Mouse (Mus musculus): ENCODE measurements around the gene Nedd8.

DNA sequence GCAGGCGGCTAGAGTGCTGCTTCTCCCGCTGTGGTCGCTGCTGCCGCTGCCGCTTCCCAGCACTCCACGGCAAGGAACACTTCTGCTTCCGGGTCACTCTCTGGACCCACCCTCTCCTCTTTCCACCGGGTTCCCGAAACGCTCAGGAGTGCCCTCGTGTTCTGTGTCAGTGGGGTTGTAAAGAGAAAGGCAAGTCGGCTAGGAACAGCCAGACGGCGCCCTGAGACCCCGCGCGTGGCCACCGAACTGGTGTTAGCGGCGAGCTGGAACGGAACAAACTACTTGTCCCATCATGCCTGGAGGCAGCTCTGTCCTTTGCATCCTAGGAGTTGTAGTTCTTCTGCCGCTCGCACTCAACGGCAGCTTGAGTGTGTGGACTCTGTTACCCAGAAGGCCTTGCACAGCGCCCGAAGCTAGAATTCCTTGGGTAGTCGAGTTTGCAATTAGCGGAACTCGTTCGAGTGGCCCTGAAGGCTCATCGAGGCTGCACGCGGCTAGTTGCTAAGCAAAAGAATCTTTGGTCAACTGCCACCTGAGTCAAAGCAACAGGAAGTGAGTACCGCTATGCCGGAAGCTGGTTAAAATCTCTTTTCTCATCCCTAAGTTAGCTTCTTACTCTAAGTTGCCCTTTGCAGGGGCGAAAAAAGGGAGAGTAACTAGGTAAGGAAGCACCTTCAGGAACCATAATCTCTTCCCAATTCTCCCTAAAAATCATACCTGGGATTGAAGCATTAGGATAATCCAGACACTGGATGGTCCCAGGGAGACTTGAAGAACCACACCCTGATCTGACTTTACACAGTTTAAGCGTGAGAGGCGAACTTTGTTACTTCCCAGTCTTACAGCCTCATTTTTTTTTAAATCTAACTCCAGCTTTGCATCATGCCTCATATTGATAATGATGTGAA is at the start of gene Nedd8, which contains the start of gene Gmpr2:
- TF ChIP-seq FOSL1 (IDR thresholded peaks at IDR 0.05; ENCODE audit: insufficient read depth, low read length, poor library complexity, severe bottlenecking), result no peak
- no peak for TF ChIP-seq CTCF (IDR thresholded peaks at IDR 0.05; ENCODE audit: control insufficient read depth, insufficient read depth, insufficient read length)
- no peak for TF ChIP-seq USF1 (IDR thresholded peaks at IDR 0.05; ENCODE audit: low read depth)
- TF ChIP-seq MYOG (IDR thresholded peaks at IDR 0.05; ENCODE audit: control insufficient read depth, extremely low read depth, insufficient read length), result no peak
- peak; percentile 89 for TF ChIP-seq MAX (IDR thresholded peaks at IDR 0.05)
- no peak for TF ChIP-seq CEBPB (IDR thresholded peaks at IDR 0.05; ENCODE audit: low read depth)
- TF ChIP-seq MYOD1 (IDR thresholded peaks at IDR 0.05; ENCODE audit: control insufficient read depth, insufficient read length, low read depth), result no peak
